Mouse (Mus musculus): ENCODE data around the gene Epas1.

DNA sequence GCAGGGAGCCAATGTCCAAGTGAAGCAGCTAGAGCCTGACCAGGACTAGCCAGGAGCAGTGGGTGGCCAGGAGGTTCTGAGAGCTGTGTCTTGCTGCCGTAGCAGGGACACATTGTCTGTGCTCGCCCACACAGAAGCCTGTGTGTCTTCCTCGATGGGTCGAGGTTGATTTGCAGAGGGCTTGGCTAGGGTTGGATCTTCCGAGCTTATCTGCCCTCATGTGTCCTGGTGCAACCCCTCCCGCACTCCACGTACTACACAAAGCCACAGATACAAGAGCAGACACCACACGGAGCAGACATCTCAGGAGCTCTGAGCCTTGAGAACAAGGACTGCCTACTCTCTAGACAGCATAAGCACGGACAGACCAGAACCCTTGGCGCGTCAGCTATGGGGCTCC, 45.5 kb downstream of the Epas1 start:
- TF ChIP-seq POLR2A (IDR thresholded peaks at IDR 0.05; ENCODE audit: insufficient read depth, low read length): no peak
- TF ChIP-seq EP300 (IDR thresholded peaks at IDR 0.05; ENCODE audit: insufficient read depth, low read depth, low read length): no peak
- no peak for TF ChIP-seq CTCF (IDR thresholded peaks at IDR 0.05; ENCODE audit: low read depth, low read length)

All from ES-Bruce4 (cell line).